Mouse (Mus musculus): ENCODE results near the gene Zfp827.

DNA sequence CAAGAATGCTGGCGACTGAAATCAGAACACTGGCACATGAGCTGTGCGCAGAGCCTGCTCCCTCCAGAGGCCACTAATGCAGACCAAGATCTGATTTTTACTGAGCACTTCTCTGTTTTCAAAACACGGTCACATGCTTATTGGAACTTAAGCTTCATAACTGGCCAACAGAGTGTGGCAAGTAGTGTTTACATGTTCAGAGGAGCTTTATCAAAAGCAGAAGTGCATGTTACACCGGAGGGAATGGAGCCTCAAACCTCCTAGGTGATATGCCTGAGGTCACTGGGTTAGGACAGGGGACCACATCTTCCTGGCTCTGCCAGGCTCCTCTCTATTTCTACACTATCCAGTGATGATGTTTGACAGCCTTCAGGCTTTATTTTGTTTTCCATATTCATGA is 31.1 kb downstream of the Zfp827 start:
- TF ChIP-seq CTCF (IDR thresholded peaks at IDR 0.05; ENCODE audit: low read depth, low read length): no peak
- no peak for TF ChIP-seq POLR2A (IDR thresholded peaks at IDR 0.05; ENCODE audit: insufficient read depth, low read length)
